Comparison of ENCODE assay signal across 18 mouse cellular contexts in the genomic region with DNA sequence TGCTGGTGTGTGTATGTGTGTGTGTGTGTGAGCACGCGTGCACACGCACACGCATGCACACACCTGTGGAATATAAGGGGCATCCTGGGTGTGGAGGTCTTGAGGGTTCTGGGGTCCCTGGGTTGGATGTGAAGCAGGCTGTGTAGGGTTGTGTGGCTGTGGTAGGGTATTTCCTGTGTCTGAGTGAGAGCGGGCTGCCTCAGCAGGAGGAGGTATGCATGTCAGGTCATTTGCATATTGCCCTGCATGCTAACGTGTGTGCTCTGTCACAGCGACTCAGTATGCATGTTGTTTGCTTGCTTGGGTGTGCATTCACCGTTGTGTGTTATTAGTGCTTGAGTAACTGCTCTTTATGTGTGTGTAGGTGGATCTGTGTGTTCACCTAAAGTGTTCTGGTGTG. TPM values are rescaled to one million over a fixed set of nuclear protein-coding genes. Genes with fewer than 3 reads are reported as not detected.
DNase-seq lines count a peak whose midpoint lies in the region; ATAC-seq and TF ChIP-seq lines count a peak whose summit lies in the region.
"Had no signal": no experiment of that assay in that cellular context is flagged by ENCODE, and none has a peak within 500 bp of the region (broad histone marks: within the 10 kb centered on the region; RNA-seq: fewer than 3 reads in every experiment).

No protein-coding gene starts in this region.

- no peak overlapping the region for H3K9ac ChIP-seq in midbrain, embryonic 13.5 days (replicated peaks)
- H3K9ac ChIP-seq in midbrain, embryonic 14.5 days (replicated peaks; ENCODE audit: low read length) = no peak overlapping the region
- no peak overlapping the region for H3K9ac ChIP-seq in hindbrain, embryonic 16.5 days (ENCODE audit: low read depth, low read length)

- H3K9me3 ChIP-seq in midbrain, embryonic 13.5 days = no peaks in the 10 kb centered on the region
- no peaks in the 10 kb centered on the region for H3K9me3 ChIP-seq in midbrain, embryonic 14.5 days (ENCODE audit: control insufficient read depth, low read length)
- no peaks in the 10 kb centered on the region for H3K9me3 ChIP-seq in hindbrain, embryonic 16.5 days (ENCODE audit: control insufficient read depth, low read length)

- peak overlapping the region; percentile 53 for H3K4me2 ChIP-seq in midbrain, embryonic 13.5 days (replicated peaks)
- no peak overlapping the region for H3K4me2 ChIP-seq in midbrain, embryonic 14.5 days (ENCODE audit: low read length)
- peak overlapping the region; percentile 55 for H3K4me2 ChIP-seq in hindbrain, embryonic 16.5 days (ENCODE audit: low read length)

- no peak overlapping the region for H3K4me3 ChIP-seq in midbrain, embryonic 13.5 days (replicated peaks)
- H3K4me3 ChIP-seq in midbrain, embryonic 14.5 days (replicated peaks; ENCODE audit: low read depth, low read length) = no peak overlapping the region
- peak overlapping the region; percentile 82 for H3K4me3 ChIP-seq in cortical plate, adult 2 months (ENCODE audit: insufficient read depth, low read length)
- H3K4me3 ChIP-seq in hindbrain, embryonic 16.5 days (ENCODE audit: low read length) = peak overlapping the region; percentile 33
- H3K4me3 ChIP-seq: gastrocnemius, adult 2 months had no signal

- H3K4me1 ChIP-seq in midbrain, embryonic 13.5 days (replicated peaks) = peaks cover 59% of the 10 kb centered on the region
- peaks cover 26% of the 10 kb centered on the region for H3K4me1 ChIP-seq in midbrain, embryonic 14.5 days (ENCODE audit: control insufficient read depth, insufficient read depth, low read length)
- H3K4me1 ChIP-seq in cortical plate, adult 2 months (ENCODE audit: control insufficient read depth, insufficient read depth, low read length) = peaks cover 12% of the 10 kb centered on the region; the same call in 1 of the 2 replicates
- peaks cover 28% of the 10 kb centered on the region for H3K4me1 ChIP-seq in hindbrain, embryonic 16.5 days (ENCODE audit: control insufficient read depth, insufficient read depth, low read depth, low read length)

- TF ChIP-seq CTCF in cortical plate, adult 2 months (IDR thresholded peaks at IDR 0.05; ENCODE audit: extremely low read depth, insufficient read depth, low read length) = no peak

- H3K27ac ChIP-seq in midbrain, embryonic 13.5 days = no peak overlapping the region
- no peak overlapping the region for H3K27ac ChIP-seq in midbrain, embryonic 14.5 days (replicated peaks; ENCODE audit: low read depth, low read length)
- 0 out of 2 replicates have a peak overlapping the region, but pooled peaks have one; percentile 79 for H3K27ac ChIP-seq in cortical plate, adult 2 months (ENCODE audit: insufficient read depth, low read length)
- H3K27ac ChIP-seq in hindbrain, embryonic 16.5 days (ENCODE audit: low read depth, low read length) = no peak overlapping the region
- H3K27ac ChIP-seq: gastrocnemius, adult 2 months; kidney, postnatal 0 days had no signal

- ATAC-seq in midbrain, embryonic 13.5 days = no peak
- ATAC-seq in midbrain, embryonic 14.5 days (ENCODE audit: low FRiP score, low TSS enrichment) = no peak
- ATAC-seq in hindbrain, embryonic 16.5 days = no peak
- ATAC-seq in neutrophil, adult 5-6 weeks (ENCODE audit: extremely low read depth, insufficient number of reproducible peaks, low FRiP score, poor library complexity, severe bottlenecking) = peak; percentile 35; the same call in 1 of the 2 replicates
- ATAC-seq: intestine, postnatal 0 days had no signal

- no peaks in the 10 kb centered on the region for H3K36me3 ChIP-seq in midbrain, embryonic 13.5 days
- no peaks in the 10 kb centered on the region for H3K36me3 ChIP-seq in midbrain, embryonic 14.5 days (ENCODE audit: control insufficient read depth, insufficient read depth, low read length)
- no peaks in the 10 kb centered on the region for H3K36me3 ChIP-seq in hindbrain, embryonic 16.5 days (ENCODE audit: control insufficient read depth, insufficient read depth, low read length)

- H3K27me3 ChIP-seq in midbrain, embryonic 13.5 days = peaks cover 26% of the 10 kb centered on the region
- peaks cover 9% of the 10 kb centered on the region; the same call in 1 of the 2 replicates for H3K27me3 ChIP-seq in midbrain, embryonic 14.5 days (ENCODE audit: control insufficient read depth, insufficient read depth, low read length)
- peaks cover 3% of the 10 kb centered on the region; the same call in 1 of the 2 replicates for H3K27me3 ChIP-seq in hindbrain, embryonic 16.5 days (replicated peaks; ENCODE audit: control insufficient read depth, insufficient read depth, low read length)

- no peak for TF ChIP-seq POLR2A in cortical plate, adult 2 months (IDR thresholded peaks at IDR 0.05; ENCODE audit: extremely low read depth, insufficient read depth, low read length)

- 80% methylated on average over 8 of the region's 8 CpGs for WGBS in midbrain, embryonic 13.5 days
- WGBS in midbrain, embryonic 14.5 days = 84% methylated on average over 8 of the region's 8 CpGs
- 72% methylated on average over 8 of the region's 8 CpGs for WGBS in hindbrain, embryonic 16.5 days

- DNase-seq in midbrain, embryonic 14.5 days = no peak
- DNase-seq in frontal cortex, postnatal 36 days (ENCODE audit: low spot score in 2 of 2) = no peak
- DNase-seq in urinary bladder, postnatal 25 days (ENCODE audit: low spot score) = no peak
- DNase-seq: cerebellum, postnatal 36 days; gastrocnemius, adult 2 months; layer of hippocampus, adult 9-11 months; lung, adult 2 months; thymus, adult 2 months had no signal

RNA-seq across cellular contexts. Expression of a gene that starts 1.2 kb away (rescaled TPM):
- polyA plus RNA-seq in midbrain, embryonic 13.5 days (2015; fragmentation: Nextera tagmentation; extraction: Ambion mirVana) = 16.6 and 18.9 TPM in 2 replicates
- 23.0 and 25.7 TPM in 2 replicates for polyA plus RNA-seq in midbrain, embryonic 14.5 days (2014; fragmentation: Nextera tagmentation; extraction: Ambion mirVana)
- polyA plus RNA-seq in cortical plate, adult 2 months (2012; rRNA removed) = 223 and 236 TPM in 2 replicates
- polyA plus RNA-seq in hindbrain, embryonic 16.5 days (2015; fragmentation: Nextera tagmentation; extraction: Ambion mirVana) = 33.5 and 41.6 TPM in 2 replicates
- 56.0 and 68.1 TPM in 2 replicates for total RNA-seq in neutrophil, adult 5-6 weeks (2017)

RNA-seq across cellular contexts. Expression of a gene that starts 12.0 kb away (rescaled TPM):
- polyA plus RNA-seq in midbrain, embryonic 13.5 days (2015; fragmentation: Nextera tagmentation; extraction: Ambion mirVana) = not detected in 2 replicates
- polyA plus RNA-seq in midbrain, embryonic 14.5 days (2014; fragmentation: Nextera tagmentation; extraction: Ambion mirVana) = not detected in 2 replicates
- polyA plus RNA-seq in cortical plate, adult 2 months (2012; rRNA removed) = 0.56 and 0.59 TPM in 2 replicates
- polyA plus RNA-seq in hindbrain, embryonic 16.5 days (2015; fragmentation: Nextera tagmentation; extraction: Ambion mirVana) = 0.61 TPM in 1 of 2 replicates, not detected in the other
- 7.8 and 27.3 TPM in 2 replicates for total RNA-seq in neutrophil, adult 5-6 weeks (2017)
- total RNA-seq: adrenal gland, postnatal 14 days; gastrocnemius, adult 2 months; heart, postnatal 10 days; left cerebral cortex, postnatal 14 days; liver, adult 2 months had no signal
- polyA plus RNA-seq: intestine, postnatal 0 days; liver, adult 2 months; thymus, adult 2 months had no signal

Comparison
In these comparisons a context has a peak if more than half of its experiments do, and no peak if none do; other contexts are left out.
1. H3K4me3 ChIP-seq: peak in cortical plate, adult 2 months (single experiment) and hindbrain, embryonic 16.5 days (single experiment); none in midbrain, embryonic 13.5 days (single experiment) and midbrain, embryonic 14.5 days (single experiment).